Mouse (Mus musculus) liver, adult 2 months (tissue): ENCODE results near the gene Cacna1c. TPM values are rescaled to one million over a fixed set of nuclear protein-coding genes. Genes with fewer than 3 reads are reported as not detected.
A peak's percentile ranks its signal among the peaks of the same experiment; 100 is the strongest.

Source experiments
- DNase-seq: peaks from one replicate; pipeline ENCODE4 v3.0.0-alpha.2; 2011; ENCODE audit warnings: low read depth, low spot score; ENCODE audit errors: extremely low read depth
- H3K27ac ChIP-seq: fragments of 200-500 bp; replicated peaks from 2 replicates; pipeline ENCODE4 v1.5.1; 2012; ENCODE audit warnings: low read depth, mild to moderate bottlenecking, control low read depth, inconsistent platforms, low read length; ENCODE audit not compliant: insufficient read depth
- H3K27me3 ChIP-seq: fragments of 200-500 bp; 2 replicates; pipeline ENCODE4 v1.6.1; 2012; ENCODE audit warnings: mild to moderate bottlenecking, moderate library complexity, low read length, inconsistent platforms; ENCODE audit not compliant: control insufficient read depth, insufficient read depth
- H3K36me3 ChIP-seq: fragments of 200-500 bp; 2 replicates; pipeline ENCODE4 v1.6.1; 2012; ENCODE audit warnings: low read length, inconsistent platforms; ENCODE audit not compliant: control insufficient read depth, insufficient read depth
- H3K4me1 ChIP-seq: fragments of 200-500 bp; 2 replicates; pipeline ENCODE4 v1.6.1; 2011; ENCODE audit warnings: low read length; ENCODE audit not compliant: control insufficient read depth, insufficient read depth
- H3K4me3 ChIP-seq: fragments of 200-500 bp; 2 replicates; pipeline ENCODE4 v1.5.1; 2011; ENCODE audit warnings: low read depth, mild to moderate bottlenecking, control low read depth, low read length, moderate library complexity; ENCODE audit not compliant: insufficient read depth
- H3K79me2 ChIP-seq: fragments of 200-500 bp; 2 replicates; pipeline ENCODE4 v1.6.1; 2012; ENCODE audit warnings: inconsistent platforms, mild to moderate bottlenecking, low read length, moderate library complexity; ENCODE audit not compliant: control insufficient read depth, insufficient read depth
- H3K9ac ChIP-seq: fragments of 200-500 bp; 2 replicates; pipeline ENCODE4 v1.6.1; 2012; ENCODE audit warnings: low read depth, mild to moderate bottlenecking, control low read depth, inconsistent platforms, low read length
- CTCF ChIP-seq: fragments of 200-500 bp; IDR thresholded peaks from 2 replicates; pipeline ENCODE4 v1.5.1; 2011; ENCODE audit warnings: low read depth, low read length, control low read depth
- POLR2A ChIP-seq: fragments of 200-500 bp; IDR thresholded peaks from 2 replicates; pipeline ENCODE4 v1.6.1; 2011; ENCODE audit warnings: low read length, control low read depth; ENCODE audit not compliant: insufficient read depth; ENCODE audit errors: extremely low read depth
- WGBS: fragments of 180-500 bp; shearing (Covaris S2); methylation state at CpG from one replicate; pipeline ENCODE4 v1.1.7; 2018; 5-methylcytosine and 5-hydroxymethylcytosine counted together
- polyA plus RNA-seq: library from polyadenylated mRNA; depleted of rRNA; stranded (reverse); fragments of >200 nt; gene quantifications from 2 replicates; pipeline ENCODE4 v1.2.3, GENCODE M21; 2012
- total RNA-seq: library from RNA; depleted of rRNA; stranded (reverse); fragments of >200 nt; gene quantifications from 2 replicates; pipeline ENCODE4 v1.2.3, GENCODE M21; 2014

Gene Cacna1c
- total and polyA plus RNA-seq, 2 experiments: 0.09 to 0.18 TPM

DNA sequence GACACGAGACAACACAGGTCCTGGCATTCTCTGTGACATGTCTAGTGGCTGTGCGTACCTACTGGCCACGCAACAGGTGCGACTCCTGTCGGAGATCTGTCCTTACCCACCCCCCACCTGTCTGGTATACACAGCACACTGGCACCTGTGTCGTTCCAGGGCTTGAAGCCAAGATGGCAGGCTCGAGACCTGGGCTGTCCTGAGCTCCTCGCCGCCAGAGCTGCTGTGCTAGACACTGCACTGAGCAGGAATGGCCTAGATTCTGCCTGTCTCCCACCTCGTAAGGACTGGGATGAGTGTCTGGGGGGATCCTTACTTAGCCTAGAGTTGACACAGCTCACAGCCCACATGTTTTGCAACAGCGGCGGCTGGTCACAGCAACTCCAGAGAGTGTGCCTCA lies 29.0 kb upstream of the Cacna1c start:
- DNase-seq: no peak
- H3K4me3 ChIP-seq: no peak overlapping the region
- H3K27ac ChIP-seq: no peak overlapping the region
- H3K4me1 ChIP-seq: no peaks in the 10 kb centered on the region
- no peaks in the 10 kb centered on the region for H3K36me3 ChIP-seq
- 78% methylated on average over 12 of the region's 12 CpGs for WGBS
- no peaks in the 10 kb centered on the region for H3K79me2 ChIP-seq
- TF ChIP-seq CTCF (no peak), POLR2A (no peak)
- no peak overlapping the region for H3K9ac ChIP-seq
- no peaks in the 10 kb centered on the region for H3K27me3 ChIP-seq

- 81% methylated on average over 13 of the region's 13 CpGs for WGBS
- Histone ChIP-seq H3K79me2 (no peaks in the 10 kb centered on the region), H3K36me3 (no peaks in the 10 kb centered on the region), H3K27ac (no peak overlapping the region), H3K4me3 (no peak overlapping the region), H3K9ac (no peak overlapping the region), H3K27me3 (no peaks in the 10 kb centered on the region), H3K4me1 (no peaks in the 10 kb centered on the region)
- TF ChIP-seq CTCF (no peak), POLR2A (no peak)
- DNase-seq: no peak
Measured at GRCm38 (mm10) chr6:119224451-119225195, 28.4 kb upstream of the Cacna1c start.

GRCm38 (mm10) chr6:119220297-119220696 lies 24.1 kb upstream of the Cacna1c start:
- H3K36me3 ChIP-seq: no peaks in the 10 kb centered on the region
- peak; percentile 42 for DNase-seq
- no peak overlapping the region for H3K9ac ChIP-seq
- H3K4me1 ChIP-seq: no peaks in the 10 kb centered on the region
- H3K27ac ChIP-seq: no peak overlapping the region
- TF ChIP-seq CTCF (peak; percentile 65; the same call in 1 of the 2 replicates), POLR2A (no peak)
- H3K79me2 ChIP-seq: no peaks in the 10 kb centered on the region
- no peaks in the 10 kb centered on the region for H3K27me3 ChIP-seq
- no peak overlapping the region for H3K4me3 ChIP-seq
- 48% methylated on average over 10 of the region's 10 CpGs for WGBS

DNA sequence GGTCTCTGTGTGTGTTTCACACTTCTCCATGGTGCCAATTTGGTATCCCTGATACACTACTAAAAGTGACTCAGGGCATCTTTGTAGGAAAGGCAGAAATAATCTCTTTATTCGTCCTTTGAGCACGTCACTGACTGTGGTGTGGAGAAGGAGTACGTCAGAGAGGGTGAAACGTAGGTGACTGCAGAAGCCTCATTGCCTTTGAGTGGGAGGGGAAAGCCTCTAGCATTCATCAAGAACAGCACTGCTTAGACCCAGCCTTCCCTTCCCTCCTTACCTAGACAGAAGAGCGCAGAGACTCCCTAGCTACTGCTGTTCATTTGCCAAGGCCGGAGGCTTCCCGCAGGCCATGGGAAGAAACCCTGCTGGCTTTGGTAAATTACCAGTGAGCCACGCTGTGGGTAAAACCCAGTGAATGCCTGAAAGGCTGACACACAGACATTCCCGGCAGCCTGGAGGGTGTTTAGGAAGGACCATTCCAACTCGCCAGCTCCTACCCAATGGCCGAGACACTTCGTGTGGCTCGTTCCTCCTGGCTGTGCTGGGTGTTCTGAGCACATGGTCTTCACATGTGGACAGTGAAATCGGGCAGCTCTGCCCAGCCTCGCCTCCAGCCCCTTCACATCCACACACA lies 23.1 kb upstream of the Cacna1c start:
- Histone ChIP-seq H3K36me3 (peaks cover 5% of the 10 kb centered on the region; the same call in 1 of the 2 replicates), H3K4me1 (no peaks in the 10 kb centered on the region), H3K4me3 (no peak overlapping the region), H3K9ac (no peak overlapping the region), H3K79me2 (no peaks in the 10 kb centered on the region), H3K27me3 (no peaks in the 10 kb centered on the region), H3K27ac (no peak overlapping the region)
- TF ChIP-seq POLR2A (no peak), CTCF (no peak)
- DNase-seq: no peak
- 91% methylated on average over 15 of the region's 15 CpGs for WGBS

- Histone ChIP-seq H3K9ac (no peak overlapping the region), H3K36me3 (peaks cover 8% of the 10 kb centered on the region), H3K4me3 (no peak overlapping the region), H3K79me2 (no peaks in the 10 kb centered on the region), H3K27me3 (no peaks in the 10 kb centered on the region), H3K27ac (no peak overlapping the region), H3K4me1 (no peaks in the 10 kb centered on the region)
- DNase-seq: no peak
- no peak for TF ChIP-seq CTCF
- no peak for TF ChIP-seq POLR2A
- WGBS: 94% methylated on average over 5 of the region's 5 CpGs
Measured at GRCm38 (mm10) chr6:119218591-119218990, 22.4 kb upstream of the Cacna1c start.

DNA sequence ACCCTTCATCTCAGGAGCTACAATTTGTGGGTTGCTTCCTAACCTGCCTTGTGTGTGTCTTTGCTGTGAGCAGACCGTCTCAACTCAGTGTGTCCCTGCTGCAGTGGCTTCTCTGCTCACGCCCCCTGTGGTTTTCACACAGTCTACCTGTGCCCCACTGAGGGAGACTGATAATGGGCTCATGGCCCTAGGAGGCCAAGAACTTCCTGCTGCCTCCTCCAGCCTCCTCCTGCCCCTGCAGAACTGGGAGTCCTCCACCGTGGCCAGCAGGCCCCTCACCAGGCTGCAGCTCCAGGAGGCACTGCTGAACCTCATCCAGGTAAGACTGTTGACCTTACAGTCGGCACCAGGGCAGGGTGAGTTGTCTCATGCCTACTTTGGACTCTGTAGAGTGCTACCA lies 21.4 kb upstream of the Cacna1c start:
- Histone ChIP-seq H3K36me3 (peaks cover 11% of the 10 kb centered on the region), H3K27me3 (no peaks in the 10 kb centered on the region), H3K27ac (no peak overlapping the region), H3K9ac (no peak overlapping the region), H3K4me3 (no peak overlapping the region), H3K79me2 (no peaks in the 10 kb centered on the region), H3K4me1 (no peaks in the 10 kb centered on the region)
- WGBS: 64% methylated on average over 4 of the region's 4 CpGs
- no peak for TF ChIP-seq CTCF
- TF ChIP-seq POLR2A: no peak
- no peak for DNase-seq
